Mouse (Mus musculus): ENCODE measurements at regions not wholly inside any gene's neighbourhood (a gene's known extent, or its start where the extent isn't known, plus 50 kb on each side); places are given as distances from the start of the nearest gene placed in this dataset.

DNA sequence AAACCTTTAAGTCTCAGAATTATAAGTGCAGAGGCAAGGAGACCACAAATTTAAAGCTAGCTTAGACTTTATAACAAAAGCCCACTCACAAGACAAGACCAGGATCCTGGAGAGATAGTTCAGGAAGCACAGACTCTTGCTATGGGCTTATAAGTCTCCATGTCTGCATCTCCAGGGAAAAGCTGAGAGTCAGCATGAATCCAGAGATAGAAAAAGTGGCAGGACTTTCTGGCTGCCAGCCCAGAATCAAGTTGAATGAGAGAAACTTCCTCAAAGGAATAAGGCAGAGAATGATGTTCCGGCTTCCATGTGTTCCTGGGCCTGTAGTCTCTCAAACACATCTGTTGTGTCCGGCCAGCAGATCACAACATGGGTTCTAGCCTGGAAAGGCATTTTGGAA is 1686.4 kb upstream of the Gm37988 start:
- TF ChIP-seq CTCF (IDR thresholded peaks at IDR 0.05; ENCODE audit: borderline replicate concordance, extremely low read depth, insufficient read depth, insufficient read length) (no peak), POLR2A (IDR thresholded peaks at IDR 0.05; ENCODE audit: borderline replicate concordance, extremely low read depth, insufficient read depth, insufficient read length, poor library complexity, severe bottlenecking) (no peak)
